Mouse (Mus musculus) hindbrain, embryonic 13.5 days (tissue): Measurements from ENCODE around the gene Tma16. TPM values are rescaled to one million over a fixed set of nuclear protein-coding genes. Genes with fewer than 3 reads are reported as not detected.
A peak's percentile ranks its signal among the peaks of the same experiment; 100 is the strongest.

Source experiments
- ATAC-seq: fragments of 200-750 bp; cut with Nextera tagmentation; 2 replicates; pipeline ENCODE4 v1.8.0; 2017; ENCODE audit warnings: moderate TSS enrichment; ENCODE audit not compliant: low FRiP score
- H3K27ac ChIP-seq: fragments of 300-500 bp; sonication (generic); 2 replicates; pipeline ENCODE4 v1.5.1; 2015; ENCODE audit warnings: inconsistent platforms, mild to moderate bottlenecking, moderate library complexity
- H3K27me3 ChIP-seq: fragments of 300-500 bp; sonication (generic); 2 replicates; pipeline ENCODE4 v1.6.1; 2015; ENCODE audit warnings: mild to moderate bottlenecking, inconsistent platforms
- H3K36me3 ChIP-seq: fragments of 300-500 bp; sonication (generic); 2 replicates; pipeline ENCODE4 v1.6.1; 2015; ENCODE audit warnings: mild to moderate bottlenecking, inconsistent platforms
- H3K4me1 ChIP-seq: fragments of 300-500 bp; sonication (generic); replicated peaks from 2 replicates; pipeline ENCODE4 v1.6.1; 2015; ENCODE audit warnings: inconsistent platforms
- H3K4me2 ChIP-seq: fragments of 300-500 bp; sonication (generic); 2 replicates; pipeline ENCODE4 v1.6.1; 2015; ENCODE audit warnings: inconsistent platforms, mild to moderate bottlenecking, moderate library complexity
- H3K4me3 ChIP-seq: fragments of 300-500 bp; sonication (generic); 2 replicates; pipeline ENCODE4 v1.5.1; 2015; ENCODE audit warnings: mild to moderate bottlenecking, inconsistent platforms
- H3K9ac ChIP-seq: fragments of 300-500 bp; sonication (generic); 2 replicates; pipeline ENCODE4 v1.6.1; 2015; ENCODE audit warnings: mild to moderate bottlenecking, inconsistent platforms
- H3K9me3 ChIP-seq: fragments of 300-500 bp; sonication (generic); 2 replicates; pipeline ENCODE4 v1.6.1; 2016; ENCODE audit warnings: inconsistent platforms
- WGBS: fragments of 180-500 bp; shearing (Covaris S2); methylation state at CpG from one replicate; pipeline ENCODE4 v1.1.7; 2015; 5-methylcytosine and 5-hydroxymethylcytosine counted together
- polyA plus RNA-seq: library from polyadenylated mRNA; unstranded; fragments of >200 nt; fragmentation: Nextera tagmentation; extraction: Ambion mirVana; gene quantifications from 2 replicates; pipeline ENCODE4 v1.2.1, GENCODE M21; 2015

Tma16 gene
- polyA plus RNA-seq, 1 experiment from 2014 or later: 10.9 TPM

- no peaks in the 10 kb centered on the region for H3K27me3 ChIP-seq
- no peak overlapping the region for H3K27ac ChIP-seq
- H3K9ac ChIP-seq: no peak overlapping the region
- H3K36me3 ChIP-seq: no peaks in the 10 kb centered on the region
- no peaks in the 10 kb centered on the region for H3K4me1 ChIP-seq
- 27% methylated on average over 5 of the region's 5 CpGs for WGBS
- H3K9me3 ChIP-seq: no peaks in the 10 kb centered on the region
- no peak overlapping the region for H3K4me2 ChIP-seq
- no peak overlapping the region for H3K4me3 ChIP-seq
- no peak for ATAC-seq
Observed at GRCm38 (mm10) chr8:66450691-66451090, 35.6 kb downstream of the Tma16 start.

DNA sequence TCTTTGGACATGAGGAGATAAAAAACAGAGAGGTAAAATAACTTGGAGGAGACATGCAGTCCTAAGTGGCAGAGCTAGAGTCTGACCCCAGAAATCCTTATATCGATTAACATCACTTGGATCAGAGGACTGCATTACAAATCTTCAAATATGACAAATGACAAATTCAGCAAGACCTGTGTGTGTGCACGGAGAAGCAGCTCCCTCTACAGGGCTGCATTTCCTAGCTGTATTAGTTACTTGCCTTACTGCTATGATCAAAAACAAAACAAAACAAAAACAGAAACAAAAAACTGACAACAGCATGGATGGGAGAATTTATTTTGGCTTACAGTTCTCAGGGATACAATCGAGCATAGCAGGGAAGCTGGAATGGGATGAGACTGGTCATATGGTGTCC is 41.0 kb downstream of the Tma16 start:
- no peaks in the 10 kb centered on the region for H3K36me3 ChIP-seq
- H3K4me3 ChIP-seq: no peak overlapping the region
- 77% methylated on average over 3 of the region's 3 CpGs for WGBS
- no peaks in the 10 kb centered on the region for H3K4me1 ChIP-seq
- no peak overlapping the region for H3K9ac ChIP-seq
- no peaks in the 10 kb centered on the region for H3K27me3 ChIP-seq
- no peaks in the 10 kb centered on the region for H3K9me3 ChIP-seq
- H3K27ac ChIP-seq: no peak overlapping the region
- ATAC-seq: no peak
- H3K4me2 ChIP-seq: no peak overlapping the region

- Histone ChIP-seq H3K4me2 (no peak overlapping the region), H3K27me3 (no peaks in the 10 kb centered on the region), H3K4me1 (no peaks in the 10 kb centered on the region), H3K9me3 (no peaks in the 10 kb centered on the region), H3K27ac (no peak overlapping the region), H3K4me3 (no peak overlapping the region), H3K36me3 (no peaks in the 10 kb centered on the region), H3K9ac (no peak overlapping the region)
- ATAC-seq: no peak
- WGBS: 86% methylated on average over 5 of the region's 5 CpGs
Observed at GRCm38 (mm10) chr8:66444141-66444540, 42.2 kb downstream of the Tma16 start.

- 32% methylated on average over 1 of the region's 1 CpGs for WGBS
- H3K27me3 ChIP-seq: no peaks in the 10 kb centered on the region
- no peaks in the 10 kb centered on the region for H3K9me3 ChIP-seq
- H3K4me2 ChIP-seq: no peak overlapping the region
- H3K4me3 ChIP-seq: no peak overlapping the region
- ATAC-seq: no peak; the same call in 1 of the 2 replicates
- no peak overlapping the region for H3K27ac ChIP-seq
- H3K36me3 ChIP-seq: no peaks in the 10 kb centered on the region
- H3K4me1 ChIP-seq: no peaks in the 10 kb centered on the region
- H3K9ac ChIP-seq: no peak overlapping the region
Observed at GRCm38 (mm10) chr8:66442778-66443177, 43.6 kb downstream of the Tma16 start.

- no peaks in the 10 kb centered on the region for H3K36me3 ChIP-seq
- H3K4me1 ChIP-seq: no peaks in the 10 kb centered on the region
- H3K4me3 ChIP-seq: no peak overlapping the region
- 12% methylated on average over 1 of the region's 1 CpGs for WGBS
- H3K4me2 ChIP-seq: no peak overlapping the region
- peak; percentile 78 for ATAC-seq
- H3K27ac ChIP-seq: no peak overlapping the region
- no peak overlapping the region for H3K9ac ChIP-seq
- H3K27me3 ChIP-seq: no peaks in the 10 kb centered on the region
- no peaks in the 10 kb centered on the region for H3K9me3 ChIP-seq
Observed at GRCm38 (mm10) chr8:66441123-66441522, 45.2 kb downstream of the Tma16 start.

DNA sequence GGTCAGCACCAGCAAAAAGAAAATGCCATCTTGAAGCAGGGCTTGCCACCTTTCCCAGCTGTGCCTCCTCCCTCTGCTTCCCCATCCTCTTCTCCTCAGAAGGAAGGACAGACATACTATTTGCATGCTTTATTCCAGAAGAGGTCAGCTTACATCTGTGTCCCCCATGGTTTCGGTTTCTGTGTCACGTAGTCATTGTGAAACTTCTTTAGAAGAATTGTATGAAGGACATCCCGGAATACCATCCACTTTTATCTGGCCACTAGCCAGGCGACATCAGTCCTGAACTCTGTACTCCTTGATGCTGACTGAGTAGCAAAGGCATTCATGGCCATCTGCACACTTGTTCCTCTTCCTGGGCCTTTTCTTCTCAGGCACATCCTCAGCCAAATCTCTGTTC is 47.9 kb downstream of the Tma16 start:
- Histone ChIP-seq H3K36me3 (no peaks in the 10 kb centered on the region), H3K4me1 (no peaks in the 10 kb centered on the region)

GRCm38 (mm10) chr8:66437929-66438328 is 48.4 kb downstream of the Tma16 start:
- H3K4me1 ChIP-seq: no peaks in the 10 kb centered on the region
- no peak overlapping the region for H3K9ac ChIP-seq
- no peak for ATAC-seq
- no peaks in the 10 kb centered on the region for H3K36me3 ChIP-seq
- no peak overlapping the region for H3K4me2 ChIP-seq
- no peak overlapping the region for H3K4me3 ChIP-seq
- no peaks in the 10 kb centered on the region for H3K27me3 ChIP-seq
- no peaks in the 10 kb centered on the region for H3K9me3 ChIP-seq
- no peak overlapping the region for H3K27ac ChIP-seq
- 78% methylated on average over 3 of the region's 3 CpGs for whole genome bisulfite sequencing

More for the DNA sequence above, 47.9 kb downstream of the Tma16 start:
- WGBS: 93% methylated on average over 4 of the region's 4 CpGs
- ATAC-seq: no peak
- no peak overlapping the region for H3K27ac ChIP-seq
- no peak overlapping the region for H3K9ac ChIP-seq
- H3K4me3 ChIP-seq: no peak overlapping the region
- H3K27me3 ChIP-seq: no peaks in the 10 kb centered on the region
- no peaks in the 10 kb centered on the region for H3K9me3 ChIP-seq
- no peak overlapping the region for H3K4me2 ChIP-seq

- no peak overlapping the region for H3K4me3 ChIP-seq
- H3K4me2 ChIP-seq: no peak overlapping the region
- ATAC-seq: no peak
- H3K4me1 ChIP-seq: no peaks in the 10 kb centered on the region
- H3K36me3 ChIP-seq: no peaks in the 10 kb centered on the region
- no peak overlapping the region for H3K9ac ChIP-seq
- H3K27me3 ChIP-seq: no peaks in the 10 kb centered on the region
- 87% methylated on average over 1 of the region's 1 CpGs for WGBS
- no peak overlapping the region for H3K27ac ChIP-seq
- H3K9me3 ChIP-seq: no peaks in the 10 kb centered on the region
Observed at GRCm38 (mm10) chr8:66436804-66437203, 49.5 kb downstream of the Tma16 start.

- Histone ChIP-seq H3K36me3 (no peaks in the 10 kb centered on the region), H3K27me3 (no peaks in the 10 kb centered on the region), H3K9me3 (no peaks in the 10 kb centered on the region), H3K27ac (no peak overlapping the region), H3K4me2 (no peak overlapping the region), H3K9ac (no peak overlapping the region), H3K4me1 (no peaks in the 10 kb centered on the region), H3K4me3 (no peak overlapping the region)
- no peak for ATAC-seq
Observed at GRCm38 (mm10) chr8:66433577-66433976, 52.8 kb downstream of the Tma16 start.

- Histone ChIP-seq H3K9me3 (no peaks in the 10 kb centered on the region), H3K9ac (no peak overlapping the region), H3K27me3 (no peaks in the 10 kb centered on the region), H3K36me3 (no peaks in the 10 kb centered on the region), H3K4me2 (no peak overlapping the region), H3K4me1 (no peaks in the 10 kb centered on the region), H3K27ac (no peak overlapping the region), H3K4me3 (no peak overlapping the region)
- 84% methylated on average over 2 of the region's 2 CpGs for WGBS
- ATAC-seq: no peak
Observed at GRCm38 (mm10) chr8:66430639-66431038, 55.7 kb downstream of the Tma16 start.

Other genes starting within 250 kb of the Tma16 start
- 0.05 TPM in 1 of 2 replicates, not detected in the other for gene Tktl2, start 25.2 kb upstream of the Tma16 start, polyA plus RNA-seq
- gene Npy5r, start 201.6 kb upstream of the Tma16 start, polyA plus RNA-seq: 1.1 and 1.6 TPM in 2 replicates
- 7.7 and 7.9 TPM in 2 replicates for gene Npy1r, start 210.7 kb upstream of the Tma16 start, polyA plus RNA-seq